Mouse (Mus musculus): Measurements from ENCODE around the gene Scimp. TPM values are rescaled to one million over a fixed set of nuclear protein-coding genes. Genes with fewer than 3 reads are reported as not detected.

Scimp gene
- under 1 TPM; 0.25 to 0.97 (median 0.53) TPM for total RNA-seq (2022)

DNA sequence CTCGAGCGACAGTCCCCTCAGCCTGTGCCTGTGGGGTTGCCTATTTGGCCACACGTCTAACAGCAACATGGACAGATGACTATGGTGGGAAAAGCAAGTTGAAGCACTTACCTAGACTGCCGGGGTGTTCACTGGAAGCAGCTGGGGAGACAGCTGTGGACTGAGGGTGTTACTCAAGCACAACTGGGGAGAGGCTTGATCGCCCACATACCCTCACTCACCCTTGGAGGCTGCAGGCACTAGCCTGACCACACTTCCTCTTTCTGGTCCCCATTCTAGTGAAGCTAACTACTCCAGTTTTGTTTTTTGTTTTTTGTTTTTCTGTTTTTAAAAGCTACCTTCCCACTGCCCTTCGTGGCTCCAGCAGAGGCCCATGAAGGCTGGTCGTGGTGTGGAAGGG lies at the start of gene Scimp:
Gene Scimp, minus strand, starts transcription at position 222 of the 400 bp plus-strand sequence.
- no peak for DNase-seq (ENCODE audit: low spot score)

DNA sequence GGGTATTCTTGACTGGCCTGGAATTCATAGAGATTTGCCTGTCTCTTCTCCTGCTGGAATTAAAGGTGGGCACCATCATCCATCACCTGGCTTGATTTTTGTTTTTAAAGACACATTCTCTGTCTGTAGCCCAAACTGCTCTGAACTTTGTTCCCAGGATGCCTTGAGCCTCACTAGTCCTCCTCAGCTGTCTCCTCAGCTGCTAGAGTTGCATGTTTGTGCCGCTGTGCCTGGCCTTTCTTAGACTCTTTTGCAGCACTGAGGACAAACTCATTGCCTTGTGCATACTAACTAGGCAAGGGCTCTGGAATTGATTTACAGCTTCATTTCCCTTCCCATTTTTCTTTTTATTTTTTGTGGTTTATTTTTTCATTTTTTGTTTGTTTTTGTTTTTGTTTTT lies 48.0 kb upstream of the Scimp start:
- DNase-seq (ENCODE audit: low spot score), result no peak

DNA sequence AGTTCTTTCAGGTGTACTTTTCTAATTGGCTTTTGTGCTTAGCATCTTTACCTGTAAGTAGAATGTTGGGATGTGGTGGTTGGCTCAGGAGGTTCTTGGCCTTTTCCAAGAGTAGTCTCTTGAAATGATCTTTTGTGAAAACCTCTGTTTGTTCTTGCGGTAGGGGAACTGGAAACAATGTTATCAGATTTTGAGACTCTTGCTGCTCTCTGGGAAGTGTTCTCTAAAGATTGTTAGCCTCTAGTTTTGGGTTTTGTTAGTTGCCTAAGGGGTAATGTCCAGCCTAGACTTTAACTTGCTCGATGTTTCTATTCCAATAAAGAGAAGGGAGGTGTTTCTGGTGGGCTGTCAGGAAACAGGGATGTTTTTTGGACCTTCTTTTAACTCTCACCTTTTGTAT lies 33.6 kb upstream of the Scimp start:
- no peak for DNase-seq (ENCODE audit: low spot score)

DNA sequence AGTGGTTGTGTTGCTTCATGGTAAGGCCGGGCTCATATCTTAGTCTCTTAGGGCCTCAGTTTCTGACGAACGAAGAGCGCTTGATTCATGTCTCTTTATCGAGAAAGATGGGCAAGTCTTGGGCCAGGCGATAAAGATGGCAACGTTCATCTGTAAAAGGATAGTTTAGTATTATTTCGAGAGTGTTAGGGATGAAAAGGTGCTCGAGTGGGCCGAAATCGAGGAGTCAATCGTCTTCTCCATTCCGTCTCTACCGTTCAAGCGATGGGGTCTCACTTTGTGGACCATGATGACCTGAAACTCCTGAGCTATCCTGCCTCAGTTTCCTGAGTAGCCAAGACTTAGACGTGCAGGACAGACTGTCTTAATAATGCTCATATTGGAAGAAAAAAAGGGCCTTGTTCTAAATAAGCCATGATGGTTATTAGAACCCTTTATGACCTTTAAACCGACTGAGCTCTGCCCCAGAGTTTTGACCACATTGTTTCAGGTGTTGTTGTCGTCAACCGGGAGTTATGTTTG lies 33.1 kb upstream of the Scimp start:
- no peak for DNase-seq (ENCODE audit: low spot score)

DNA sequence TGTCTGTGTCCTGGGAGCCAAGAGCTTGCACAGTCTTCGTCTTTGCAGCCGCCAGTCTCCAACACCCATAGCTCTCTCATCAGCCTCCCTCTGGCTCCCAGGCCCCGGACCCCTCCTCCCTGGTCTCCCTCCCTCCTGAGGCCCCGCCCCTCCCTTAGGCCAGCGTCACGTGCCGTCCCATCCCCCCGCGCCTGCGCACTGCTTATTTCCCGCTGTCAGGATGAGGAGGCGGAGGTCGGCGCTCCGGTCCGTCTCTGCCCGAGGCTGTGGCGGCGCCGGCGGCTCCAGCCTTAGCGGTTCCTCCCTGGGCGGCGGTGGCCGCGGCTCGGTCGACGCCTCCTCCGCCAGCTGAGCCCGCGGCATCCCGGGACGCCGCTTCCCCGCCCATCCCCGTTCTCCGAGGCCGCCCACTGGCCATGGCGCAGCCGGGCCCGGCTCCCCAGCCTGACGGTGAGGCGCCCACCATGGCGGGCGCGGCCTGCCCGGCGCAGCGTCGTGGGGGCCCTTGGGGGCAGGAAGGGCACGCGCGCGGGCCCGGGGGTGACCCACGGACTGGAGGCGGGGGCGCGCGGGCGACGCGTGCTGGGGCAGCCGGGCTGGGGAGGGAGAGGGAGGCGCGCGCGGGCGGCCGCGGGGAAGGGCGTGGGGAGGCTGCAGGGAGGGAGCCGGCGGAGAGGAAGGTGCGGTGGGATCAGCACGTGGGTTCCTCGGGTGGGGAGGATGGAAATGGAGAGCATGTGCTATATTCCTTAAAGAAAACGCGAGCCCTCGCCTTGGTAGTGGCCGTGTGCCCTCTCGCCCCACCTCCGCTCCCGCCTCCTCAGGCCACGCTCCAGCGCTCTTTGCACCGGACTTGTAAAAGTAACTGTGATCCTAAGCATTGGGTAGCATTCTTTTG lies 32.4 kb upstream of the Scimp start, which contains the start of gene Rabep1:
Gene Rabep1, plus strand, starts transcription at position 220 of the 898 bp plus-strand sequence.
- peak; percentile 92 for DNase-seq (ENCODE audit: low spot score)

DNA sequence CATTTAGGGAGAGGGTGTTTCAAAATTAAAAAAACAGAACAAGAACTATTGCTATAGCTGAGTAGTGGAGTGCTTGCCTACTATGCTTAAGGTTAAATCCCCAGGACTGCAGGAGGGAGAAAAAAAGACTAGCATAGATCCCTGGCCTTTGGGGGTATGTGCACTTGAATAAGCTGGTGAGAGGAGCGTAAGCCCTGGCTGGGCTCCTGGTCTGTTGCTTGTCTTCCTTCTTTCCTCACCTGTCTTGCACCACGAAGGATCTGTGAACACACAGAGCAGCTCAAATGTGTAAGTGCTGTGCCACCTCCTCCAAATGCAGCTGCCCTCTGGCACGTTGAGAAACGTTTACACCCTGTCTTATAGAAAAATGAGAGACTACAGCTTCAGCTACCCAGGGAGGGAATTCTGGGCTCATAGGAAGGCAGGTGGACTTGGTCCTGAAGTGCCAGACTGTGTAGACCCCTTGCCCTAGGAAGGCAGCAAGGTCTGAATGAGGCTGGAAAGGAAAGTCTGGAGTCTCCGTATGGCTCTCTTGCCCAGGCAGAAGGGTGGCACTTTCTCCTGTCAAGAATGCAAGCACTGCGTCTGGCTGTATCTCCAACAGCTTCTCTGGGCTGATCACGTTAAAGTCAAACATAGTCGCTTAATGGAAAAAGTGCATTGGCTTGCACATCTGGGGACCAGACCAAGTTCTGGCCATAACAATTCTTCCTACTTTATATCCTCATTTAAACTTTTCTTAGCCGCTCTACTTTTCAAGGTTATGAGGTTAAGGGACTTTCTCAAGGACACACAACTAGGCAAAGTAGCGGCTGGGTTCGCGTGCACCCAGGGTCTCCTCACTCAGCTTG lies 31.5 kb upstream of the Scimp start:
- no peak for DNase-seq (ENCODE audit: low spot score)

DNA sequence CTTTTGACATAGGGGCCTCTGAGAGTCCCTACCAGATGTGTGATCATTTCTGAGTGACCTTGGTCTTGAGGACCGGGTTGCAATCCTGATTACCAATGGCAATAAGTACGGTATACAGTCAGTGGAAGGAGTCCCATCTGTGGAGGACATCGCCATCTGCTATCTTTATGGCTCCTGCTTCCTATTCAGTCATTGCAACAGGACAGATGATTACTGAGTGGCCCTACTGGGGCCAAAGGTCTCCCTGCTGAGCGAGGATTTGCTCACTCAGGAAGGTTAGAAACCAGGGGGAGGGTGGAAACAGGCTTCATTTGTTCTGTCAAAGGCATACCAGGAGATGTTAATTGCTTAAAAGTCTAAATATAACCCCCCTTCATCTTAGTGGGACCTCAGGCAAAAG lies 30.6 kb upstream of the Scimp start:
- no peak for DNase-seq (ENCODE audit: low spot score)

DNA sequence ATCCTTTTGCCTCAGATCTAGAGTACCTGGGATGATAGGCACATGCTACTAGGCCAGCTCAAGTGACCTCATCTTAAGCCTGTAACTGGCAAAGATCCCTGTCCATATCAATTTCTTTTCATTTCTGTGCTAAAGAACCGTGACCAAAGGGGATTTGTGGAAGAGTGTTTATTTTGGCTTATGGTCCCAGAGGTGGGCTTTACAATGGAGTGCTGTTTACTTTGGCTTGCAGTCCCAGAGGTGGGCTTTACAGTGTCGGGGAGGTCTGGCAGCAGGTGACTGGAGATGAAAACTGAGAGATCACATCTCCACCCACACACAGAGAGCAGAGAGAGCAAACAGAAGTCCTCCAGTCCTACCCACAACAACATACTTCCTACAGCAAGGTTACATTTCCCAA lies 26.2 kb upstream of the Scimp start:
- DNase-seq (ENCODE audit: low spot score), result no peak

DNA sequence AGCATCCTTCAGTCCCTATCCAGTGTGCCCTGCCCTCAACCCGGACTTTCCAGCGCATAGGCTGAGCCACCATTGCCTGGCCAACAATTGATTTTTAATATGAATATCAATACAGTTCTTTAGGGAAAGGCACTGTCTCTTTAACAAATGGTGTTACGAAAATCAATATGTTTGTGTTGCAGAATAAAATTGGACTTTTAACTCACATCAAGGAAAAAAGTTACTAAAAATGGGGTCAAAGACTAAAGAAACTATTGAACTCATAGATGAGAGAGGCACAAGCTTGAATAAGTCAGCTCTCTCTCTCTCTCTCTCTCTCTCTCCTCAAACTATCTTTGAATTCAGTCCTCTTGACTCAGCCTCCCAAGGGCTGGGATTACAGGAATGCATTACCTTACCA lies 24.6 kb upstream of the Scimp start:
- DNase-seq (ENCODE audit: low spot score), result no peak

DNA sequence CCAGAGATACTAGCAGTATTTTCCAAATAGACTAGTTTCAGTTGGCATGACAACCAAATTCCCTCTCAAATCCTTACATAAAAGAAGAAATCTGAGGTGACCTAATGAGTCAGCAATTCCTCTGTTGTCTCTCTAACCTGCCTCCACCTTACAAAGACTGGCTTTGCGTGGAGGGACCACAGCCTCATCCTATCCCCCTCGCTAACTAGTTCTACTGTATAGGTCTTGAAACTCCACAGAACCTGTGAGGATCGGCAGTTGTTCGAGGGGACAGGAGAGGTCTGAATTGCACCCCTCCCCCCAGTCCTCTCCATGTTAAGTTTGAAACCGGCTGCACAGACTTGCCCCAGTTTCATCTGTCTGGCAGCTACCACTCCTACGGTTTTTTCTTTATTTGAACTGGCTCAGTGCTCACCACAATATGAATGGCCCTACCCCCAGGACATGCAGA lies 23.0 kb upstream of the Scimp start:
- DNase-seq (ENCODE audit: low spot score), result no peak

DNA sequence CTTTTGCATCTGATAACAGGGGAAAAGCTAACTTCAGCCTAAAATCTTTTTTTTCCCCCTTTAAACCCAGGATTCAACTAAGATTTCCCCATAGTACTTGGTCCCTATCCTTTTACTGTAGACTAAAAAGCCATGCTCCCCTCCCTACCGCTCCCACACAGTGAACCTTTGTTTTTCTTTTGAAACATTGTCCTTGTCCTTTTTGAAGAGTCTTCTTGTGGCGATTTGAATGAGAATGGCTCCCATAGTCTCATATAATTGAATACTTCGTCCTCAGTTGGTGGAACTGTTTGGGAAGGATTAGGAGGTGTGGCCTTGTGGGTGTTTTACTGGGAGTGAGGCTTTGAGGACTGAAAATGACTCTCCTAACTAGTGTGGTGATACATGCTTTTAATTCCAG lies 21.4 kb upstream of the Scimp start:
- no peak for DNase-seq (ENCODE audit: low spot score)

DNA sequence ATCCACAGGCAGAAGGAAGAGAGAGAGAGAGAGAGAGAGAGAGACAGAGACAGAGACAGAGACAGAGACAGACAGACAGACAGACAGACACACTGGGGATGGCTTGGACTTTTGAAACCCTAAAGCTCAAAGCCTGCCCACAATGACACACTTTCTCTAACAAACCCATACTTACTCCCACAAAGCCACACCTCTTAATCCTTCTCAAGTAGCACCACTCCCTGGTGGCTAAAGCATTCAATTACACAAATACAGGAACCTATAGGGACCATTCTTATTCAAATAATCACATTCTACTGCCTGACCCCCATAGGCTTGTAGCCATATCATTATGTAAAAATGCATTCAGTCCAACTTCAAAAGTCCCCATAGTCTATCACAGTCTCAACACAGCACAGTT lies 21.0 kb upstream of the Scimp start:
- DNase-seq (ENCODE audit: low spot score), result no peak

DNA sequence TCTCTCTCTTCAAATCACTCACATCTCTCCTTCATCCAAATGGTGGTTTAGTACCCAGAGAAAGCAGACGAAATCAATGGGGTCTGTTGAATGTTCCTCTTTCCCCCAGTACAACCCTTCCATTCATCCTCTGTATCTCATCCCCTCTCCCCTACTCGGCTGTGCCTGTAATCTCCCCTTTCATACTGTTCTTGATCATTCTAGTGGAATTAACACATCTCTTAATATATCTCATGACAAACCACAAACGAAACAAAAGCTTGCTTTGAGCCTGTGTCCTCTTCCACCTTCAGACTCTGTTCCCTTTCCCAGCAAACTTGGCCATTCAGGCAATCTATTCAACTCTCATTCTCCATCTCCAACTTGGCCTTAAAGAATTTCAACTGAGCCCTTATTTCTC lies 18.8 kb upstream of the Scimp start:
- DNase-seq (ENCODE audit: low spot score), result no peak

DNA sequence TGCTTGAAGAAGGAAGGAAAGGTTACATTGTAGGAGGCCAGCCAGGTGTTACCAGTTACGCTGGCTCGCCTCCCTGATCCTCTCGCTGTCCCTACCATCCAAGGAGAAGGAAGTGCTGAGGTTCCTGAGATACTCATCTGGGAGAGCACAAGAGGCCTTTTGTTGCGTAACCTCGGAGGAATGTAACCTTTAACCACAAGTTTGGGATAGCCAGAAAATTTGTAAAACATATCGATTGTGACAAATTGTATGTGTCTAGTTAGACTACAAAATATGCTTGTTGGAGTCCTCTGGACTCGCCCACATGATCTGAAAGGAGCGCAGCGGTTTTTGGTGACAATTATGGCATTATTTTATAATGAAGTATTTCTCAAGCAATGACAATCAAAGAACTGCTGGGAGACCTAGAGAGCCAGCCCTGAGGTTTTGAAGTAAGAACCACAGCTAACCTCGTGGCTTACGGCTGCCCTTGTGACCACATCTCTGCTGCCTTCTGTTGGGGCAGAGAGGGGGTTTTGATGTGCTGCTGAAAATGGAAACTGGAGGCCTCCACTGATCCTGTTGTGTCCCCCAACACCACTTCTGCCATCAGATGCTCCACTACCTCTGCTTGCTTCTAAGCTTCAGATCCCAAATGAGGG lies 16.7 kb upstream of the Scimp start:
- no peak for DNase-seq (ENCODE audit: low spot score)

DNA sequence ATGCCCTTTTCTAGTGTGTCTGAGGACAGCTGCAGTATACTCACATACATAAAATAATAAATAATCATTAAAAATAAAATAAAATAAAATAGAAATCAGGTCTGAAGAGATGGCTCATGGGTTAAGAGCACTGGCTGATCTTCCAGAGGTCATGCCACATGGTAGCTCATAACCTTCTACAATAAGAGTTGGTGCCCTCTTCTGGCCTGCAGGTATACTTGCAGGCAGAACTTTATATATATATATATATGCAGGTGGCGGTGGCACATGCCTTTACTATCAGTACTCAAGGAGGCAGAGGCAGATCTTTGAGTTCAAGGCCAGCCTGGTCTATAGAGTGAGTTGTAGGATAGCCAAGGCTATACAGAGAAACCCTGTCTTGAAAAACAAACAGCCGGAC lies 13.8 kb upstream of the Scimp start:
- DNase-seq (ENCODE audit: low spot score), result no peak

DNA sequence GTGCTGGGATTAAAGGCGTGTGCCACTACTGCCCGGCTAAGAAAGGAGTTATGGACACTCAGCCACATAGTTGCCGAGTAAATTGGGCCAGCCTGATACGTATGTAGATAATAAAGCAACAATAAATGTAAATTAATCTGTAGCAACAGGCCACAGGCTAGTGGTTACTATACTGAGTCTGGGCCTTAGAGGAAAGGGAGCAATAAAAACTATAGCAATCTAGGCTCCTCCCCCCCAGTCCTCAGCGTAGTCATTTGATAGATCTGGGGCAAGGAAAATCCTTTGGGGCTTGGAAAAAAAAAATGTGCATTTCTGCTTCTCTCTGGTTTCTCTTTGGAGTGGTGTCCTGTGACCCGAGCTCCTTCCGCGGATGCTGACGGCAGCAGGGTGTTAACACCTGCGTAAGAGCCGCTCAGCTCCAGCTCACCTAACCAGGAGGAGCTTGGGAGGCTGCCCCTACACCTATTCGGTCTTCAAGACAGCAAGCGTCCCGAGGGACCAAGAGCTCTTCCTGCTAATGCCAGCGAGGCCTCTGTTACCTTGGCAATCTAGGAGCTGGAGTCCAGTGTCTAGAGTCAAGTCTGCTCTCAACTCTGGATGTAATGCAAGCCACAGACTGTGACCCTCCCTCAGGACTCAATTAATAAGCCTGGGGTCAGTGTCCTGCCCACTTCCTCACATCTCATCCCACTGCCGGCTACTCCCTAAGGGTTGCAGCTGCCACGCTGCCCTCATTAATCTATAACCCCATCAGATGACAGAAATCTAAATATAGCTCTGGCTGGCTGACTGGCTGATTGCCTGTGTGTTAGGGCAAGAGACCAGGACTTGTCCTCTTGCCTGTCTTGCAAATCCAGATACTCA lies 9.6 kb upstream of the Scimp start:
- DNase-seq (ENCODE audit: low spot score), result no peak

DNA sequence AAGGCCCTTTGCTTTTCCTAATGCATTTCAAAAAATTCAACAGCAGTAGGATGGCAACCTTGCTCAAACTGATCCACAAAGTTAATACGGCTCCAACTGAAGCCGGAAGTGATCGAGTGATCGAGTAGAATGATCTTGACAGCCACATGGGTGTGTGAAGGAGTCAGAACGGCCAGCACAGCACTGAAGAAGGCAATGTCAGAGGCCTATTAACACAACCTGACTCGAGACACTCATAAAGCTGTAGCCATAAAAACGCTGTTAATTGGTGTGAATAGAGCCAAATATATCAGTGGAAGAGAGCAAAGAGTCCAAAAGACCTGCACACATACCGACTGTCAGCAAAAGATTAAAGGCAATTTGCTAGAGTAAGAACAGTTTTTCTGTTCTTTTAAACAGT lies 7.7 kb upstream of the Scimp start:
- no peak for DNase-seq (ENCODE audit: low spot score)

DNA sequence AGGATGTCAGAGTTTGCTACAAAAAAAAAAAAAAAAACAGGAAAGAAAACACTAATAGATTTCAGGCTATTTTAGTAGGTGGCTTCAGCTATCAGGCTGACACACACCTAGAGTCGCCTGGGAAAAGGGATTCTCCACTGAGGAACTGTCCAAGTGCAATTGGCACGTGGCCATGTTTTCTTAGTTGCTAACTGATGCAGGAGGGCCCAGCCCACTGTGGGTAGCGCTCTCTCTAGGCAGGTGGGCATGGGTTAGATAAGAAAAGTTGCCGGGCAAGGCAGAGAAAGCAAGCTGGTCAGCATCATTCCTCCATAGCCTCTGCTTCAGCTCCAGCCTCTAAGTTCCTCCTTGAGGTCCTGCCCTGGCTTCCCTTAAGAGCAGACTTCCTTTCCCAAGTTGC lies 4.4 kb upstream of the Scimp start:
- no peak for DNase-seq (ENCODE audit: low spot score)

DNA sequence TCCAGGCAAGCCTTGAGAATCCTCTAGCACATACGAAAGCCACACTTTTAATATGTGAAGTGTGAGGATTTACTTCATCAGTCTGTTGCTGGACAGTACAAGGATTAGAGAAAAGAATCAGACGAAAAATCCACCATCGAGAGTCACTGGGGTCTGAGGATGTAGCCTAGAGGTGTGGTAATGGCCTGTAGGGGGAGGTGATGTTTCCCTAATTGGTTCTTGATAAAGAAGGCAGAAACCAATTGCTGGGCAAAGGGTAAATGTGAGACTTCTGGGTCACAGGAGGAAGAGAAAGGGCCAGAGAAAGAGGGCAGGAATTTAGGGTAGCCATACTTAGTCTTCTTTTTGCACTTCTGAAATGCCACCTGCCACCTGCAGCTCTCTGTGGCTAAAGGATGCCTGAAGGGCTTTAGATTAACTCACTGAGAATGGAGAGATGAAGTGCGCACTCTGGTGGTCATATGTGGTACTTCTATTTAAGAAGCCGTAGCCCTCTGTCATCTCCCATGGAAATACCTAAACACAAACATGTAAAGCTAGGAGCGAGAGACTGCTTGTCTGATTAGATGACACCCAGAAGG lies 3.2 kb upstream of the Scimp start:
- peak; percentile 70 for DNase-seq (ENCODE audit: low spot score)

DNA sequence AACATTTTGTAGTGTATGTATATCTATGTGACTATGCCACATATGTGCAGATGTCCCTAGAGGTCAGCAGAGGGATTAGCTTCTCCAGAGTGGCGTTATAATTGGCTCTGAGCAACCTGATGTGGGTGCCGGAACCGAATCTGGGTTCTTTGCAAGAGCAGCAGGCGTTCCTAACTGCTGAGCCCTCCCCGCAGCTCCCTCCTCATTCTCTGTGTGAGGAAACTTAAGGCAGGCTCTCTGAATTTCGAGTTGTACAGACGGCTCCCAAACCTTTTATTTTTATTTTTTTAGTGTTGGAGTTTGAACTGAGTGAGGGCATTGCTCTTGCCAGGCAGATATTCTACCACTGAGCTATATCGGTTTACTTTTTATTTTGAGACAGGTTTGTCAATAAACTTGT lies 2.7 kb upstream of the Scimp start:
- no peak for DNase-seq (ENCODE audit: low spot score)

Measured in heart, adult 8-10 months (tissue).